Mouse (Mus musculus): ENCODE measurements at regions not wholly inside any gene's neighbourhood (a gene's known extent, or its start where the extent isn't known, plus 50 kb on each side); places are given as distances from the start of the nearest gene placed in this dataset.

GRCm38 (mm10) chr12:77666411-77666810, 428.5 kb downstream of the Fut8 start:
- Histone ChIP-seq H3K27me3 (ENCODE audit: insufficient read depth, low read length) (peaks cover 44% of the 10 kb centered on the region), H3K9me3 (replicated peaks) (no peaks in the 10 kb centered on the region), H3K36me3 (replicated peaks) (no peaks in the 10 kb centered on the region), H3K4me1 (ENCODE audit: insufficient read depth, low read depth, low read length) (no peaks in the 10 kb centered on the region), H3K4me3 (ENCODE audit: low read depth, low read length) (no peak overlapping the region)
- TF ChIP-seq CTCF (IDR thresholded peaks at IDR 0.05; ENCODE audit: low read depth, low read length): no peak
- no peak for TF ChIP-seq GATA1 (IDR thresholded peaks at IDR 0.05; ENCODE audit: borderline replicate concordance, low read length)
- TF ChIP-seq POLR2AphosphoS5 (IDR thresholded peaks at IDR 0.05; ENCODE audit: insufficient replicate concordance, low read depth, low read length): no peak
- TF ChIP-seq GATA2 (IDR thresholded peaks at IDR 0.05; ENCODE audit: borderline replicate concordance, low read depth, low read length): no peak
- TF ChIP-seq TAL1 (conservative IDR thresholded peaks at IDR 0.05; ENCODE audit: low read depth, low read length): no peak
- DNase-seq (ENCODE audit: low spot score) (no peak), ATAC-seq (ENCODE audit: extremely low read depth, insufficient number of reproducible peaks, low FRiP score, poor library complexity, severe bottlenecking) (peak; percentile 15; the same call in 1 of the 2 replicates)

DNA sequence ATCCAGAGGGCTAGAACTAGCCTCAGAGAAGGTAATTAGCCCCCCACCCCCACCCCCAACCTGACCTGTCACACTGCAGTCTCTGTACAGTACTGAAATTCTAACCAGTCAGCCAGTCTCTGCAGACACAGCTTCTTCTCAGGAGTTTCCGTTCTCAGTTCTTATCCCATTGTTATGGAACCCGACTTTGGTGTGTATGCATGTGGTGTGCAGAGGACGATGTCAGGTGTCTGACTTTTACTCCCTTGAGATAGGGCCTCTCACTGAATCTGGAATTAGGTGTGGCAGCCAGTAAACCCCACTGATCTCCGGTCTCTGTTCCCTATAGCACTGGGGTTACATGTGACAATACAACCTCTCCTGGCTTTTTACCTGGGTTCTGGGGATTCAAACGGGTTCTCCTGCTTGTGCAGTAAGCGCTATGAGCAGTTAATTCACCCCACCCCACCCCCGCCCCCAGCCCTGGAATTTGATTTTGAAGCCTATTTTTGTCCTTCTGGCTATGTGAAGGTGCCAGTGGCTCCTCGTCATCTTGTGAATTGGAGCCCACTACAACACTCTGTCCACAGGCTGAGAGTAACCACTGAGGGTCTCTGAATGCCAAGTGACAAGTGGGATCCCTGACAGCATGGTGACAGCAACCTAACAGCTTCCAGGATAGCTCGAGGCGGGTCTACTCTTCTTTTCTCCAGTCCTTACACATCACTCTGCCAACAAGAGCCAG, 429.4 kb downstream of the Fut8 start:
- Histone ChIP-seq H3K9me3 (replicated peaks) (no peaks in the 10 kb centered on the region), H3K27me3 (ENCODE audit: insufficient read depth, low read length) (peaks cover 47% of the 10 kb centered on the region), H3K4me1 (ENCODE audit: insufficient read depth, low read depth, low read length) (no peaks in the 10 kb centered on the region), H3K4me3 (ENCODE audit: low read depth, low read length) (no peak overlapping the region), H3K36me3 (replicated peaks) (no peaks in the 10 kb centered on the region)
- TF ChIP-seq POLR2AphosphoS5 (IDR thresholded peaks at IDR 0.05; ENCODE audit: insufficient replicate concordance, low read depth, low read length): no peak
- TF ChIP-seq TAL1 (conservative IDR thresholded peaks at IDR 0.05; ENCODE audit: low read depth, low read length): no peak
- no peak for TF ChIP-seq CTCF (IDR thresholded peaks at IDR 0.05; ENCODE audit: low read depth, low read length)
- TF ChIP-seq GATA1 (IDR thresholded peaks at IDR 0.05; ENCODE audit: borderline replicate concordance, low read length): no peak
- TF ChIP-seq GATA2 (IDR thresholded peaks at IDR 0.05; ENCODE audit: borderline replicate concordance, low read depth, low read length): no peak
- ATAC-seq (ENCODE audit: extremely low read depth, insufficient number of reproducible peaks, low FRiP score, poor library complexity, severe bottlenecking) (no peak), DNase-seq (ENCODE audit: low spot score) (no peak)

GRCm38 (mm10) chr12:77667875-77668204, 429.9 kb downstream of the Fut8 start:
- Histone ChIP-seq H3K36me3 (replicated peaks) (no peaks in the 10 kb centered on the region), H3K9me3 (replicated peaks) (no peaks in the 10 kb centered on the region), H3K4me1 (ENCODE audit: insufficient read depth, low read depth, low read length) (no peaks in the 10 kb centered on the region), H3K4me3 (ENCODE audit: low read depth, low read length) (no peak overlapping the region), H3K27me3 (ENCODE audit: insufficient read depth, low read length) (peaks cover 52% of the 10 kb centered on the region)
- no peak for TF ChIP-seq POLR2AphosphoS5 (IDR thresholded peaks at IDR 0.05; ENCODE audit: insufficient replicate concordance, low read depth, low read length)
- TF ChIP-seq TAL1 (conservative IDR thresholded peaks at IDR 0.05; ENCODE audit: low read depth, low read length): no peak
- peak; percentile 85 for TF ChIP-seq CTCF (IDR thresholded peaks at IDR 0.05; ENCODE audit: low read depth, low read length)
- no peak for TF ChIP-seq GATA2 (IDR thresholded peaks at IDR 0.05; ENCODE audit: borderline replicate concordance, low read depth, low read length)
- no peak for TF ChIP-seq GATA1 (IDR thresholded peaks at IDR 0.05; ENCODE audit: borderline replicate concordance, low read length)
- ATAC-seq (ENCODE audit: extremely low read depth, insufficient number of reproducible peaks, low FRiP score, poor library complexity, severe bottlenecking) (no peak), DNase-seq (ENCODE audit: low spot score) (peak; percentile 62)

DNA sequence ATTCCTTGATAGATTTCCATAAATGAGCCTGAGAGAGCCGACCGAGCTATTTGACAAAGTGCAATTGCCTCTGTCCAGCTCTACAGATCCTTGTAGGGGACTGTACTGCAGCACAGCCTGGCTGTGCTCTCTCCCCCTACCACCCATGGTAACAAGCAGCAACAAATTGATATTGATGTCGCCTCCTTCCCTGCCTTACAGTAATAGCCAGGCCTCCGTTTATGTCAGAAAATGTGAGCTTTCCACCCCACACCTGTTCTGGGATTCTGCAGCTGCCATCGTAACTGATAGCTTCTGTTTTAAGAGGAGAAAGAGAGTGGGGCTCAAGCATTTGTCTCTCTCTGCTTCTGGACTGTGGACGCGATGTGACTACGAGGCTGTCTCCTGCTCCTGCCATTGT, 432.6 kb downstream of the Fut8 start:
- peaks cover 47% of the 10 kb centered on the region for H3K27me3 ChIP-seq (ENCODE audit: insufficient read depth, low read length)
- no peak overlapping the region for H3K4me3 ChIP-seq (ENCODE audit: low read depth, low read length)
- no peaks in the 10 kb centered on the region for H3K9me3 ChIP-seq (replicated peaks)
- ATAC-seq (ENCODE audit: extremely low read depth, insufficient number of reproducible peaks, low FRiP score, poor library complexity, severe bottlenecking) (no peak), DNase-seq (ENCODE audit: low spot score) (no peak)
- H3K4me1 ChIP-seq (ENCODE audit: insufficient read depth, low read depth, low read length): no peaks in the 10 kb centered on the region
- no peak for TF ChIP-seq CTCF (IDR thresholded peaks at IDR 0.05; ENCODE audit: low read depth, low read length)
- TF ChIP-seq GATA1 (IDR thresholded peaks at IDR 0.05; ENCODE audit: borderline replicate concordance, low read length): no peak
- TF ChIP-seq POLR2AphosphoS5 (IDR thresholded peaks at IDR 0.05; ENCODE audit: insufficient replicate concordance, low read depth, low read length): no peak
- no peaks in the 10 kb centered on the region for H3K36me3 ChIP-seq (replicated peaks)

DNA sequence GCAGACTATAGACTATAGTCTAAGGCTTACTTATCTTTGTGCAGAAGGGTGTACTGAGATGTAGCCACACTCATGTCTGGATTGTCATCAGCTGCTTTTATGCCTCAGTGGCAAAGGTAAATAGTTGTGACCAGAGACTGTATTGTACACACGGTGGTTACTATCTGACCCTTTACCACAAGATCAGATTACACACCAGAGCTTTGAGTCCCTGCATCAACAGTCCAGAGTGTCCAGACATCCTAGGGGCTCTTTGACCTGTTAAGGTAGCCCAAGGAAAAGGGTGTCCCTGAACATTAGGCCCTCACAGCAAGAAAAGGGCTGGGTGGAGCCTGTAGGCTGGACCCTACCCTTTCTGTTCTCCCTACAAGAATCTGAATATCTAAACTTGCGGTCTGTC, 436.4 kb downstream of the Fut8 start:
- no peak overlapping the region for H3K4me3 ChIP-seq (ENCODE audit: low read depth, low read length)
- DNase-seq (ENCODE audit: low spot score) (no peak), ATAC-seq (ENCODE audit: extremely low read depth, insufficient number of reproducible peaks, low FRiP score, poor library complexity, severe bottlenecking) (no peak)
- H3K27me3 ChIP-seq (ENCODE audit: insufficient read depth, low read length): peaks cover 60% of the 10 kb centered on the region
- no peaks in the 10 kb centered on the region for H3K9me3 ChIP-seq (replicated peaks)
- H3K36me3 ChIP-seq (replicated peaks): no peaks in the 10 kb centered on the region
- TF ChIP-seq TAL1 (conservative IDR thresholded peaks at IDR 0.05; ENCODE audit: low read depth, low read length): no peak
- TF ChIP-seq GATA1 (IDR thresholded peaks at IDR 0.05; ENCODE audit: borderline replicate concordance, low read length): no peak
- TF ChIP-seq CTCF (IDR thresholded peaks at IDR 0.05; ENCODE audit: low read depth, low read length): no peak
- TF ChIP-seq POLR2AphosphoS5 (IDR thresholded peaks at IDR 0.05; ENCODE audit: insufficient replicate concordance, low read depth, low read length): no peak
- no peak for TF ChIP-seq GATA2 (IDR thresholded peaks at IDR 0.05; ENCODE audit: borderline replicate concordance, low read depth, low read length)
- H3K4me1 ChIP-seq (ENCODE audit: insufficient read depth, low read depth, low read length): no peaks in the 10 kb centered on the region

- TF ChIP-seq GATA1 (IDR thresholded peaks at IDR 0.05; ENCODE audit: borderline replicate concordance, low read length): no peak
- no peak for TF ChIP-seq TAL1 (conservative IDR thresholded peaks at IDR 0.05; ENCODE audit: low read depth, low read length)
- no peak for TF ChIP-seq GATA2 (IDR thresholded peaks at IDR 0.05; ENCODE audit: borderline replicate concordance, low read depth, low read length)
- TF ChIP-seq POLR2AphosphoS5 (IDR thresholded peaks at IDR 0.05; ENCODE audit: insufficient replicate concordance, low read depth, low read length): no peak
- TF ChIP-seq CTCF (IDR thresholded peaks at IDR 0.05; ENCODE audit: low read depth, low read length): peak; percentile 53
- ATAC-seq (ENCODE audit: extremely low read depth, insufficient number of reproducible peaks, low FRiP score, poor library complexity, severe bottlenecking): no peak
- no peaks in the 10 kb centered on the region for H3K36me3 ChIP-seq (replicated peaks)
- DNase-seq (ENCODE audit: low spot score): peak; percentile 56
- no peaks in the 10 kb centered on the region for H3K4me1 ChIP-seq (ENCODE audit: insufficient read depth, low read depth, low read length)
- no peaks in the 10 kb centered on the region for H3K9me3 ChIP-seq (replicated peaks)
- H3K27me3 ChIP-seq (ENCODE audit: insufficient read depth, low read length): peaks cover 60% of the 10 kb centered on the region
- H3K4me3 ChIP-seq (ENCODE audit: low read depth, low read length): no peak overlapping the region
These were observed 436.8 kb downstream of the Fut8 start for GRCm38 (mm10) chr12:77674755-77675154.
